Mouse (Mus musculus): ENCODE results near the gene Cacna1e.

Gene Cacna1e

GRCm38 (mm10) chr1:154635766-154636165 is 248.5 kb downstream of the Cacna1e start:
- in situ Hi-C loops (cut with MboI) = no loop called here

- in situ Hi-C loops (cut with MboI) = no loop called here
Observed at GRCm38 (mm10) chr1:154632886-154633285, 251.4 kb downstream of the Cacna1e start.

GRCm38 (mm10) chr1:154622666-154623653 is 261.3 kb downstream of the Cacna1e start:
- in situ Hi-C loops (cut with MboI) = no loop called here

GRCm38 (mm10) chr1:154617743-154618455 is 266.4 kb downstream of the Cacna1e start:
- in situ Hi-C loops (cut with MboI) = no loop called here

GRCm38 (mm10) chr1:154615759-154616158 is 268.5 kb downstream of the Cacna1e start:
- in situ Hi-C loops (cut with MboI) = no loop called here

GRCm38 (mm10) chr1:154608516-154608915 is 275.8 kb downstream of the Cacna1e start:
- in situ Hi-C loops (cut with MboI) = no loop called here

- in situ Hi-C loops (cut with MboI) = no loop called here
Observed at GRCm38 (mm10) chr1:154607406-154607805, 276.9 kb downstream of the Cacna1e start.

- in situ Hi-C loops (cut with MboI) = no loop called here
Observed at GRCm38 (mm10) chr1:154605601-154606000, 278.7 kb downstream of the Cacna1e start.

GRCm38 (mm10) chr1:154603781-154604180 is 280.5 kb downstream of the Cacna1e start:
- in situ Hi-C loops (cut with MboI) = no loop called here

GRCm38 (mm10) chr1:154602531-154602930 is 281.8 kb downstream of the Cacna1e start:
- in situ Hi-C loops (cut with MboI) = no loop called here

GRCm38 (mm10) chr1:154582516-154582915 is 301.8 kb downstream of the Cacna1e start:
- in situ Hi-C loops (cut with MboI) = no loop called here

GRCm38 (mm10) chr1:154579929-154580328 is 304.4 kb downstream of the Cacna1e start:
- in situ Hi-C loops (cut with MboI) = no loop called here

GRCm38 (mm10) chr1:154578748-154579147 is 305.6 kb downstream of the Cacna1e start:
- in situ Hi-C loops (cut with MboI) = no loop called here

- in situ Hi-C loops (cut with MboI) = no loop called here
Observed at GRCm38 (mm10) chr1:154576418-154576817, 307.9 kb downstream of the Cacna1e start.

GRCm38 (mm10) chr1:154566026-154566425 is 318.3 kb downstream of the Cacna1e start:
- in situ Hi-C loops (cut with MboI) = no loop called here

GRCm38 (mm10) chr1:154555811-154556210 is 328.5 kb downstream of the Cacna1e start:
- in situ Hi-C loops (cut with MboI) = no loop called here

- in situ Hi-C loops (cut with MboI) = no loop called here
Observed at GRCm38 (mm10) chr1:154553132-154553531, 331.2 kb downstream of the Cacna1e start.

GRCm38 (mm10) chr1:154537445-154537844 is 346.9 kb downstream of the Cacna1e start:
- in situ Hi-C loops (cut with MboI) = no loop called here

- in situ Hi-C loops (cut with MboI) = no loop called here
Observed at GRCm38 (mm10) chr1:154536763-154537162, 347.5 kb downstream of the Cacna1e start.

GRCm38 (mm10) chr1:154532987-154533940 is 351.0 kb downstream of the Cacna1e start:
- in situ Hi-C loops (cut with MboI) = no loop called here

- in situ Hi-C loops (cut with MboI) = no loop called here
Observed at GRCm38 (mm10) chr1:154529666-154530065, 354.6 kb downstream of the Cacna1e start.

GRCm38 (mm10) chr1:154528803-154529202 is 355.5 kb downstream of the Cacna1e start:
- in situ Hi-C loops (cut with MboI) = no loop called here
